Mouse (Mus musculus) layer of hippocampus, postnatal 25 days (tissue): ENCODE data around the gene Rps3. TPM values are rescaled to one million over a fixed set of nuclear protein-coding genes. Genes with fewer than 3 reads are reported as not detected.
"Not testable (repeated sequence)": the region's sequence is repeated elsewhere in the genome, so short reads cannot be mapped to it uniquely, and the experiment has no call there.

Source experiments
- DNase-seq, 2 experiments: peaks; one replicate each; pipeline ENCODE4 v3.0.0; 2022; ENCODE audit warnings: mixed read lengths in 2 of 2, low spot score in 1 of 2; ENCODE audit errors: extremely low spot score in 1 of 2
- total RNA-seq, 2 experiments: library from RNA; stranded (reverse); gene quantifications; 2 replicates each; pipeline ENCODE4 v1.2.3; 2021

The Rps3 gene
- total RNA-seq = 100 to 1,000 TPM; 250 to 278 TPM

GRCm38 (mm10) chr7:99483271-99483923, at the start of gene Rps3:
Rps3 (minus strand) TSS chr7:99483738.
- peak; percentile 83 to 90 for DNase-seq

- no peak for DNase-seq
Observed at GRCm38 (mm10) chr7:99532526-99532925, 49.0 kb upstream of the Rps3 start.

GRCm38 (mm10) chr7:99531408-99531970, 48.0 kb upstream of the Rps3 start:
- no peak for DNase-seq

GRCm38 (mm10) chr7:99529410-99529809, 45.9 kb upstream of the Rps3 start:
- no peak for DNase-seq

GRCm38 (mm10) chr7:99528547-99528946, 45.0 kb upstream of the Rps3 start:
- no peak for DNase-seq

GRCm38 (mm10) chr7:99523837-99524236, 40.3 kb upstream of the Rps3 start:
- DNase-seq = no peak

- DNase-seq = no peak
Observed at GRCm38 (mm10) chr7:99523121-99523520, 39.6 kb upstream of the Rps3 start.

GRCm38 (mm10) chr7:99518954-99519644, 35.6 kb upstream of the Rps3 start:
- no peak for DNase-seq

- DNase-seq = no peak
Observed at GRCm38 (mm10) chr7:99516814-99517157, 33.2 kb upstream of the Rps3 start.

GRCm38 (mm10) chr7:99516092-99516813, 32.7 kb upstream of the Rps3 start:
- no peak for DNase-seq

- DNase-seq = peak; percentile 57
Observed at GRCm38 (mm10) chr7:99510087-99510501, 26.6 kb upstream of the Rps3 start.

GRCm38 (mm10) chr7:99508187-99508586, 24.6 kb upstream of the Rps3 start:
- DNase-seq = not testable (repeated sequence)

GRCm38 (mm10) chr7:99504556-99504955, 21.0 kb upstream of the Rps3 start:
- DNase-seq = no peak

GRCm38 (mm10) chr7:99501148-99501547, 17.6 kb upstream of the Rps3 start:
- no peak for DNase-seq

- no peak for DNase-seq
Observed at GRCm38 (mm10) chr7:99500655-99501054, 17.1 kb upstream of the Rps3 start.

- peak; percentile 70 to 92 for DNase-seq
Observed at GRCm38 (mm10) chr7:99500201-99500600, 16.7 kb upstream of the Rps3 start.

GRCm38 (mm10) chr7:99499128-99499527, 15.6 kb upstream of the Rps3 start:
- no peak for DNase-seq

- no peak for DNase-seq
Observed at GRCm38 (mm10) chr7:99489708-99490107, 6.2 kb upstream of the Rps3 start.

- DNase-seq = no peak
Observed at GRCm38 (mm10) chr7:99484679-99485078, 1.1 kb upstream of the Rps3 start.

GRCm38 (mm10) chr7:99483924-99484319, 384 bp upstream of the Rps3 start:
- DNase-seq = no peak

GRCm38 (mm10) chr7:99482637-99483036, 901 bp downstream of the Rps3 start:
- DNase-seq = no peak
